Mouse (Mus musculus): ENCODE results near the gene Cacna2d3. TPM values are rescaled to one million over a fixed set of nuclear protein-coding genes. Genes with fewer than 3 reads are reported as not detected.

Gene Cacna2d3
- polyA plus RNA-seq, 1 experiment from 2014 or later: 1.9 TPM

GRCm38 (mm10) chr14:29144184-29144583 is 577.5 kb downstream of the Cacna2d3 start:
- no peaks in the 10 kb centered on the region for H3K9me3 ChIP-seq
- no peak for DNase-seq (ENCODE audit: low spot score)
- no peak overlapping the region for H3K4me3 ChIP-seq
- WGBS: 66% methylated on average over 2 of the region's 2 CpGs
- H3K4me1 ChIP-seq: no peaks in the 10 kb centered on the region
- H3K27me3 ChIP-seq (replicated peaks; ENCODE audit: low read depth, poor library complexity, severe bottlenecking): no peaks in the 10 kb centered on the region
- H3K36me3 ChIP-seq (replicated peaks): no peaks in the 10 kb centered on the region
- H3K27ac ChIP-seq (replicated peaks): no peak overlapping the region

GRCm38 (mm10) chr14:29137614-29138013 is 584.0 kb downstream of the Cacna2d3 start:
- no peaks in the 10 kb centered on the region for H3K36me3 ChIP-seq (replicated peaks)
- H3K4me3 ChIP-seq: no peak overlapping the region
- no peak for DNase-seq (ENCODE audit: low spot score)
- no peaks in the 10 kb centered on the region for H3K27me3 ChIP-seq (replicated peaks; ENCODE audit: low read depth, poor library complexity, severe bottlenecking)
- H3K4me1 ChIP-seq: peaks cover 15% of the 10 kb centered on the region
- no peak overlapping the region for H3K27ac ChIP-seq (replicated peaks)
- no peaks in the 10 kb centered on the region for H3K9me3 ChIP-seq
- 92% methylated on average over 7 of the region's 7 CpGs for WGBS

GRCm38 (mm10) chr14:29137006-29137579 is 584.6 kb downstream of the Cacna2d3 start:
- Histone ChIP-seq H3K36me3 (replicated peaks) (no peaks in the 10 kb centered on the region), H3K9me3 (no peaks in the 10 kb centered on the region), H3K27me3 (replicated peaks; ENCODE audit: low read depth, poor library complexity, severe bottlenecking) (no peaks in the 10 kb centered on the region), H3K27ac (replicated peaks) (no peak overlapping the region), H3K4me1 (peaks cover 15% of the 10 kb centered on the region), H3K4me3 (no peak overlapping the region)
- 83% methylated on average over 10 of the region's 10 CpGs for WGBS
- no peak for DNase-seq (ENCODE audit: low spot score)

- Histone ChIP-seq H3K36me3 (replicated peaks) (no peaks in the 10 kb centered on the region), H3K27me3 (replicated peaks; ENCODE audit: low read depth, poor library complexity, severe bottlenecking) (no peaks in the 10 kb centered on the region), H3K9me3 (no peaks in the 10 kb centered on the region), H3K27ac (replicated peaks) (no peak overlapping the region), H3K4me1 (peaks cover 15% of the 10 kb centered on the region), H3K4me3 (no peak overlapping the region)
- 49% methylated on average over 5 of the region's 5 CpGs for WGBS
- DNase-seq (ENCODE audit: low spot score): no peak
Observed at GRCm38 (mm10) chr14:29134901-29135300, 586.8 kb downstream of the Cacna2d3 start.

GRCm38 (mm10) chr14:29130511-29130910 is 591.2 kb downstream of the Cacna2d3 start:
- no peak overlapping the region for H3K4me3 ChIP-seq
- H3K27me3 ChIP-seq (replicated peaks; ENCODE audit: low read depth, poor library complexity, severe bottlenecking): no peaks in the 10 kb centered on the region
- no peak overlapping the region for H3K27ac ChIP-seq (replicated peaks)
- DNase-seq (ENCODE audit: low spot score): no peak
- no peaks in the 10 kb centered on the region for H3K36me3 ChIP-seq (replicated peaks)
- no peaks in the 10 kb centered on the region for H3K9me3 ChIP-seq
- peaks cover 15% of the 10 kb centered on the region for H3K4me1 ChIP-seq

GRCm38 (mm10) chr14:29123886-29124285 is 597.8 kb downstream of the Cacna2d3 start:
- no peak for DNase-seq (ENCODE audit: low spot score)
- Histone ChIP-seq H3K36me3 (replicated peaks) (no peaks in the 10 kb centered on the region), H3K27me3 (replicated peaks; ENCODE audit: low read depth, poor library complexity, severe bottlenecking) (no peaks in the 10 kb centered on the region), H3K4me3 (no peak overlapping the region), H3K4me1 (no peaks in the 10 kb centered on the region), H3K27ac (replicated peaks) (no peak overlapping the region), H3K9me3 (no peaks in the 10 kb centered on the region)

GRCm38 (mm10) chr14:29122749-29123148 is 598.9 kb downstream of the Cacna2d3 start:
- no peak overlapping the region for H3K27ac ChIP-seq (replicated peaks)
- WGBS: 96% methylated on average over 3 of the region's 3 CpGs

GRCm38 (mm10) chr14:29113852-29114450 is 607.7 kb downstream of the Cacna2d3 start:
- H3K4me3 ChIP-seq: no peak overlapping the region
- H3K27me3 ChIP-seq (replicated peaks; ENCODE audit: low read depth, poor library complexity, severe bottlenecking): no peaks in the 10 kb centered on the region
- peaks cover 16% of the 10 kb centered on the region for H3K4me1 ChIP-seq
- H3K9me3 ChIP-seq: 0 out of 2 replicates have a peak, but pooled peaks cover 4% of the 10 kb centered on the region
- 43% methylated on average over 9 of the region's 9 CpGs for WGBS
- peak overlapping the region; percentile 59 for H3K27ac ChIP-seq (replicated peaks)
- no peaks in the 10 kb centered on the region for H3K36me3 ChIP-seq (replicated peaks)
- peak; percentile 20 for DNase-seq (ENCODE audit: low spot score)

More at GRCm38 (mm10) chr14:29122749-29123148, 598.9 kb downstream of the Cacna2d3 start:
- no peaks in the 10 kb centered on the region for H3K9me3 ChIP-seq
- no peaks in the 10 kb centered on the region for H3K36me3 ChIP-seq (replicated peaks)
- no peak overlapping the region for H3K4me3 ChIP-seq
- DNase-seq (ENCODE audit: low spot score): no peak
- no peaks in the 10 kb centered on the region for H3K27me3 ChIP-seq (replicated peaks; ENCODE audit: low read depth, poor library complexity, severe bottlenecking)
- no peaks in the 10 kb centered on the region for H3K4me1 ChIP-seq

GRCm38 (mm10) chr14:29111666-29112065 is 610.0 kb downstream of the Cacna2d3 start:
- peaks cover 21% of the 10 kb centered on the region for H3K4me1 ChIP-seq
- WGBS: 90% methylated on average over 6 of the region's 6 CpGs
- no peaks in the 10 kb centered on the region for H3K27me3 ChIP-seq (replicated peaks; ENCODE audit: low read depth, poor library complexity, severe bottlenecking)
- no peak overlapping the region for H3K27ac ChIP-seq (replicated peaks)
- H3K36me3 ChIP-seq (replicated peaks): no peaks in the 10 kb centered on the region
- DNase-seq (ENCODE audit: low spot score): no peak
- H3K9me3 ChIP-seq: 0 out of 2 replicates have a peak, but pooled peaks cover 4% of the 10 kb centered on the region
- H3K4me3 ChIP-seq: no peak overlapping the region

GRCm38 (mm10) chr14:29110351-29111091 is 611.1 kb downstream of the Cacna2d3 start:
- no peaks in the 10 kb centered on the region for H3K27me3 ChIP-seq (replicated peaks; ENCODE audit: low read depth, poor library complexity, severe bottlenecking)
- 0 out of 2 replicates have a peak, but pooled peaks cover 4% of the 10 kb centered on the region for H3K9me3 ChIP-seq
- DNase-seq (ENCODE audit: low spot score): peak; percentile 26
- no peak overlapping the region for H3K27ac ChIP-seq (replicated peaks)
- 70% methylated on average over 9 of the region's 9 CpGs for WGBS
- no peak overlapping the region for H3K4me3 ChIP-seq
- H3K36me3 ChIP-seq (replicated peaks): no peaks in the 10 kb centered on the region
- peaks cover 25% of the 10 kb centered on the region for H3K4me1 ChIP-seq

GRCm38 (mm10) chr14:29107464-29107863 is 614.2 kb downstream of the Cacna2d3 start:
- Histone ChIP-seq H3K36me3 (replicated peaks) (no peaks in the 10 kb centered on the region), H3K4me1 (peaks cover 17% of the 10 kb centered on the region), H3K27me3 (replicated peaks; ENCODE audit: low read depth, poor library complexity, severe bottlenecking) (no peaks in the 10 kb centered on the region), H3K4me3 (no peak overlapping the region), H3K9me3 (0 out of 2 replicates have a peak, but pooled peaks cover 4% of the 10 kb centered on the region), H3K27ac (replicated peaks) (no peak overlapping the region)
- WGBS: 93% methylated on average over 5 of the region's 5 CpGs
- no peak for DNase-seq (ENCODE audit: low spot score)

- H3K36me3 ChIP-seq (replicated peaks): no peaks in the 10 kb centered on the region
- WGBS: 88% methylated on average over 12 of the region's 12 CpGs
- 0 out of 2 replicates have a peak, but pooled peaks cover 8% of the 10 kb centered on the region for H3K4me1 ChIP-seq
- H3K9me3 ChIP-seq: no peaks in the 10 kb centered on the region
- no peak overlapping the region for H3K27ac ChIP-seq (replicated peaks)
- DNase-seq (ENCODE audit: low spot score): no peak
- peaks cover 9% of the 10 kb centered on the region; the same call in 1 of the 2 replicates for H3K27me3 ChIP-seq (replicated peaks; ENCODE audit: low read depth, poor library complexity, severe bottlenecking)
- no peak overlapping the region for H3K4me3 ChIP-seq
Observed at GRCm38 (mm10) chr14:29097776-29098175, 623.9 kb downstream of the Cacna2d3 start.

- Histone ChIP-seq H3K9me3 (no peaks in the 10 kb centered on the region), H3K27ac (replicated peaks) (no peak overlapping the region), H3K4me1 (peaks cover 7% of the 10 kb centered on the region; the same call in 1 of the 2 replicates), H3K36me3 (replicated peaks) (no peaks in the 10 kb centered on the region), H3K4me3 (no peak overlapping the region), H3K27me3 (replicated peaks; ENCODE audit: low read depth, poor library complexity, severe bottlenecking) (peaks cover 24% of the 10 kb centered on the region)
- DNase-seq (ENCODE audit: low spot score): no peak
- WGBS: 92% methylated on average over 5 of the region's 5 CpGs
Observed at GRCm38 (mm10) chr14:29095431-29095830, 626.2 kb downstream of the Cacna2d3 start.
